In genomic region chr11:36108970-36109731, GRCm38 (mm10) we compare ENCODE assay signal across 8 mouse cellular contexts.
DNase-seq lines count a peak whose midpoint lies in the region; ATAC-seq lines count a peak whose summit lies in the region.

No protein-coding gene starts in this region.

- ATAC-seq in kidney, embryonic 14.5 days (ENCODE audit: low FRiP score, low TSS enrichment) = no peak
- peak; percentile 75 for ATAC-seq in forebrain, embryonic 12.5 days (ENCODE audit: low FRiP score)
- ATAC-seq in neural tube, embryonic 13.5 days (ENCODE audit: low read depth) = peak; percentile 74
- ATAC-seq in erythroblast, adult 5-6 weeks (replicated peaks; ENCODE audit: low FRiP score, poor library complexity, severe bottlenecking) = no peak

- no peaks in the 10 kb centered on the region for H3K9me3 ChIP-seq in kidney, embryonic 14.5 days (ENCODE audit: control insufficient read depth, low read length)
- H3K9me3 ChIP-seq in forebrain, embryonic 12.5 days = no peaks in the 10 kb centered on the region
- H3K9me3 ChIP-seq in neural tube, embryonic 13.5 days = no peaks in the 10 kb centered on the region

- no peak overlapping the region for H3K4me3 ChIP-seq in kidney, embryonic 14.5 days (ENCODE audit: low read length)
- no peak overlapping the region for H3K4me3 ChIP-seq in forebrain, embryonic 12.5 days (replicated peaks)
- H3K4me3 ChIP-seq in neural tube, embryonic 13.5 days = no peak overlapping the region

- no peak overlapping the region for H3K4me2 ChIP-seq in kidney, embryonic 14.5 days (replicated peaks; ENCODE audit: low read depth, low read length)
- H3K4me2 ChIP-seq in forebrain, embryonic 12.5 days = peak overlapping the region; percentile 11
- H3K4me2 ChIP-seq in neural tube, embryonic 13.5 days = no peak overlapping the region

- H3K27me3 ChIP-seq in kidney, embryonic 14.5 days (ENCODE audit: control insufficient read depth, insufficient read depth, low read length) = no peaks in the 10 kb centered on the region
- H3K27me3 ChIP-seq in forebrain, embryonic 12.5 days = peaks cover 40% of the 10 kb centered on the region
- no peaks in the 10 kb centered on the region; the same call in 1 of the 2 replicates for H3K27me3 ChIP-seq in neural tube, embryonic 13.5 days

- WGBS in kidney, embryonic 14.5 days = 35% methylated on average over 12 of the region's 12 CpGs
- 19% methylated on average over 12 of the region's 12 CpGs for WGBS in forebrain, embryonic 12.5 days
- 19% methylated on average over 12 of the region's 12 CpGs for WGBS in neural tube, embryonic 13.5 days

- no peak overlapping the region for H3K27ac ChIP-seq in kidney, embryonic 14.5 days (ENCODE audit: low read depth, low read length)
- peak overlapping the region; percentile 61 for H3K27ac ChIP-seq in forebrain, embryonic 12.5 days
- peak overlapping the region; percentile 74 for H3K27ac ChIP-seq in neural tube, embryonic 13.5 days (replicated peaks)

- no peaks in the 10 kb centered on the region for H3K36me3 ChIP-seq in kidney, embryonic 14.5 days (ENCODE audit: control insufficient read depth, insufficient read depth, low read length)
- H3K36me3 ChIP-seq in forebrain, embryonic 12.5 days (replicated peaks) = no peaks in the 10 kb centered on the region
- H3K36me3 ChIP-seq in neural tube, embryonic 13.5 days = no peaks in the 10 kb centered on the region

- 0 out of 2 replicates have a peak, but pooled peaks cover 5% of the 10 kb centered on the region for H3K4me1 ChIP-seq in kidney, embryonic 14.5 days (ENCODE audit: control insufficient read depth, insufficient read depth, low read length)
- H3K4me1 ChIP-seq in forebrain, embryonic 12.5 days = peaks cover 42% of the 10 kb centered on the region
- H3K4me1 ChIP-seq in neural tube, embryonic 13.5 days (replicated peaks) = peaks cover 52% of the 10 kb centered on the region

- peak; percentile 60 for DNase-seq in kidney, adult 11 months
- peak; percentile 55 for DNase-seq in kidney, postnatal 10 days
- no peak for DNase-seq in thymus, adult 18-20 months
- DNase-seq in urinary bladder, postnatal 4 days (ENCODE audit: low spot score in 2 of 2) = no peak

- H3K9ac ChIP-seq in kidney, embryonic 14.5 days (ENCODE audit: low read depth, low read length) = no peak overlapping the region
- no peak overlapping the region for H3K9ac ChIP-seq in forebrain, embryonic 12.5 days
- no peak overlapping the region for H3K9ac ChIP-seq in neural tube, embryonic 13.5 days

Comparison
In these comparisons a context has a peak if more than half of its experiments do, and no peak if none do; other contexts are left out.
1. DNase-seq: peak in kidney, adult 11 months (single experiment) and kidney, postnatal 10 days (single experiment); none in thymus, adult 18-20 months (0 of 2) and urinary bladder, postnatal 4 days (0 of 2).
2. ATAC-seq: peak in forebrain, embryonic 12.5 days (single experiment) and neural tube, embryonic 13.5 days (single experiment); none in kidney, embryonic 14.5 days (single experiment) and erythroblast, adult 5-6 weeks (single experiment).